Mouse (Mus musculus) left cerebral cortex, adult 9 months (tissue): ENCODE data around the gene Creb3l1.
A peak's percentile ranks its signal among the peaks of the same experiment; 100 is the strongest.

ENCODE experiments used
- DNase-seq, 2 experiments: peaks; one replicate each; pipeline ENCODE4 v3.0.0; 2022; ENCODE audit warnings: low spot score in 2 of 2

Creb3l1 gene

GRCm38 (mm10) chr2:92024274-92024672, at the start of gene Creb3l1:
Creb3l1 (minus strand) TSS chr2:92024502.
- DNase-seq = peak in 1 of 2 experiments; percentile 31

GRCm38 (mm10) chr2:92071143-92071542, 46.8 kb upstream of the Creb3l1 start:
- no peak for DNase-seq

GRCm38 (mm10) chr2:92069630-92070029, 45.3 kb upstream of the Creb3l1 start:
- no peak for DNase-seq

- no peak for DNase-seq
Observed at GRCm38 (mm10) chr2:92067600-92067999, 43.3 kb upstream of the Creb3l1 start.

- no peak for DNase-seq
Observed at GRCm38 (mm10) chr2:92066899-92067298, 42.6 kb upstream of the Creb3l1 start.

GRCm38 (mm10) chr2:92065938-92066337, 41.6 kb upstream of the Creb3l1 start:
- no peak for DNase-seq

GRCm38 (mm10) chr2:92065269-92065888, 41.1 kb upstream of the Creb3l1 start:
- DNase-seq = no peak

GRCm38 (mm10) chr2:92063106-92063505, 38.8 kb upstream of the Creb3l1 start:
- no peak for DNase-seq

GRCm38 (mm10) chr2:92061337-92061736, 37.0 kb upstream of the Creb3l1 start:
- DNase-seq = no peak

GRCm38 (mm10) chr2:92060291-92060690, 36.0 kb upstream of the Creb3l1 start:
- no peak for DNase-seq

GRCm38 (mm10) chr2:92059481-92060220, 35.3 kb upstream of the Creb3l1 start:
- peak; percentile 53 to 78 for DNase-seq

- no peak for DNase-seq
Observed at GRCm38 (mm10) chr2:92058936-92059335, 34.6 kb upstream of the Creb3l1 start.

GRCm38 (mm10) chr2:92058469-92058868, 34.2 kb upstream of the Creb3l1 start:
- peak; percentile 77 to 96 for DNase-seq

- DNase-seq = no peak
Observed at GRCm38 (mm10) chr2:92056760-92057159, 32.5 kb upstream of the Creb3l1 start.

GRCm38 (mm10) chr2:92055831-92056236, 31.5 kb upstream of the Creb3l1 start:
- peak in 1 of 2 experiments; percentile 70 for DNase-seq

GRCm38 (mm10) chr2:92055101-92055813, 31.0 kb upstream of the Creb3l1 start:
- peak; percentile 75 to 89 for DNase-seq

- no peak for DNase-seq
Observed at GRCm38 (mm10) chr2:92052754-92053153, 28.5 kb upstream of the Creb3l1 start.

- DNase-seq = peak in 1 of 2 experiments; percentile 66
Observed at GRCm38 (mm10) chr2:92052188-92052587, 27.9 kb upstream of the Creb3l1 start.

- no peak for DNase-seq
Observed at GRCm38 (mm10) chr2:92048034-92048690, 23.9 kb upstream of the Creb3l1 start.

- DNase-seq = no peak
Observed at GRCm38 (mm10) chr2:92047601-92048000, 23.3 kb upstream of the Creb3l1 start.

- no peak for DNase-seq
Observed at GRCm38 (mm10) chr2:92043285-92043684, 19.0 kb upstream of the Creb3l1 start.

- DNase-seq = no peak
Observed at GRCm38 (mm10) chr2:92041538-92041937, 17.2 kb upstream of the Creb3l1 start.
